Mouse (Mus musculus): Measurements from ENCODE around the gene Dnajb4. TPM values are rescaled to one million over a fixed set of nuclear protein-coding genes. Genes with fewer than 3 reads are reported as not detected.

The Dnajb4 gene
- total and polyA plus RNA-seq, 3 experiments: 10.7 to 14.6 TPM; not detected in 1

DNA sequence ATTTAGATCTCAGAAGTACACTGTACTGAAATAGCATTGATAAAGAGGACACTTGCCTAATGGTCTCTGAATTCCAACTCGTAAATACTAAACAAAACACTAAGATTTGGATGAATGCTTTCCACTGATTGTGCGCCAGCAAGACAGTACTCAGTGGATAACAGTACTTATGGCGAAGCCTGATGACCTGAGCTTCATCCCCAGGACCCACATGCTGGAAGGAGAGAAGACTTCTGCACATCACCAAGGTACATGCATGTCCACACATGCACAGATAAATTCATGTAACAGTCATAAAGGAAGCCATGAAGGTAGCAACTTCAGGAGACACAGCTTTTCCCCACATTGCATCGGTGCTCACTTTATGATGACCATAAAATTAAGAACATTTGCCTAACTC is 31.3 kb downstream of the Dnajb4 start:
- Histone ChIP-seq H3K79me2 (ENCODE audit: control insufficient read depth, insufficient read depth, low read length, poor library complexity) (no peaks in the 10 kb centered on the region), H3K36me3 (ENCODE audit: control insufficient read depth in 1 of 2, insufficient read depth in 2 of 2, low read length in 2 of 2) (no peaks in the 10 kb centered on the region; a peak in 1 of 4 replicates), H3K9ac (ENCODE audit: control insufficient read depth, low read depth, low read length, poor library complexity, severe bottlenecking) (no peak overlapping the region), H3K9me3 (replicated peaks; ENCODE audit: insufficient read depth, low read length) (no peaks in the 10 kb centered on the region), H3K4me3 (ENCODE audit: control insufficient read depth in 1 of 2, insufficient read depth in 1 of 2, low read depth in 2 of 2, low read length in 2 of 2) (no peak overlapping the region), H3K27me3 (ENCODE audit: control insufficient read depth in 1 of 2, insufficient read depth in 2 of 2, low read length in 2 of 2) (no peaks in the 10 kb centered on the region), H3K4me1 (ENCODE audit: control insufficient read depth in 1 of 2, insufficient read depth in 2 of 2, low read length in 2 of 2) (no peaks in the 10 kb centered on the region), H3K27ac (ENCODE audit: control insufficient read depth, low read depth, low read length) (no peak overlapping the region)
- DNase-seq (ENCODE audit: low read depth, low spot score): no peak
- no peak for TF ChIP-seq KAT2A (conservative IDR thresholded peaks at IDR 0.05; ENCODE audit: low read depth, low read length)
- TF ChIP-seq POLR2AphosphoS5 (IDR thresholded peaks at IDR 0.05; ENCODE audit: borderline replicate concordance, low read depth, low read length): no peak
- no peak for TF ChIP-seq MEF2A (IDR thresholded peaks at IDR 0.05; ENCODE audit: extremely low read depth, insufficient replicate concordance, low read depth, low read length, poor library complexity, severe bottlenecking)
- no peak for TF ChIP-seq NRF1 (IDR thresholded peaks at IDR 0.05; ENCODE audit: insufficient read depth, low read depth, low read length, poor library complexity, severe bottlenecking)
- TF ChIP-seq MXI1 (IDR thresholded peaks at IDR 0.05; ENCODE audit: low read depth, low read length): no peak
- no peak for TF ChIP-seq RAD21 (IDR thresholded peaks at IDR 0.05; ENCODE audit: low read depth, low read length)
- TF ChIP-seq MAZ (IDR thresholded peaks at IDR 0.05; ENCODE audit: low read depth, low read length): no peak
- no peak for TF ChIP-seq E2F4 (IDR thresholded peaks at IDR 0.05; ENCODE audit: borderline replicate concordance, low read depth, low read length)
- no peak for TF ChIP-seq ETS1 (IDR thresholded peaks at IDR 0.05; ENCODE audit: low read depth, low read length)
- no peak for TF ChIP-seq ELF1 (IDR thresholded peaks at IDR 0.05; ENCODE audit: low read depth, low read length)
- TF ChIP-seq SIN3A (IDR thresholded peaks at IDR 0.05; ENCODE audit: low read length): no peak
- TF ChIP-seq CHD1 (IDR thresholded peaks at IDR 0.05; ENCODE audit: low read depth, low read length): no peak
- no peak for TF ChIP-seq USF1 (IDR thresholded peaks at IDR 0.05; ENCODE audit: low read depth, low read length)
- no peak for TF ChIP-seq USF2 (IDR thresholded peaks at IDR 0.05; ENCODE audit: borderline replicate concordance in 1 of 2, insufficient read depth in 1 of 2, low read depth in 1 of 2, low read length in 2 of 2)
- no peak for TF ChIP-seq TBP (IDR thresholded peaks at IDR 0.05; ENCODE audit: low read depth, low read length)
- TF ChIP-seq TAL1 (IDR thresholded peaks at IDR 0.05; ENCODE audit: low read length): no peak

DNA sequence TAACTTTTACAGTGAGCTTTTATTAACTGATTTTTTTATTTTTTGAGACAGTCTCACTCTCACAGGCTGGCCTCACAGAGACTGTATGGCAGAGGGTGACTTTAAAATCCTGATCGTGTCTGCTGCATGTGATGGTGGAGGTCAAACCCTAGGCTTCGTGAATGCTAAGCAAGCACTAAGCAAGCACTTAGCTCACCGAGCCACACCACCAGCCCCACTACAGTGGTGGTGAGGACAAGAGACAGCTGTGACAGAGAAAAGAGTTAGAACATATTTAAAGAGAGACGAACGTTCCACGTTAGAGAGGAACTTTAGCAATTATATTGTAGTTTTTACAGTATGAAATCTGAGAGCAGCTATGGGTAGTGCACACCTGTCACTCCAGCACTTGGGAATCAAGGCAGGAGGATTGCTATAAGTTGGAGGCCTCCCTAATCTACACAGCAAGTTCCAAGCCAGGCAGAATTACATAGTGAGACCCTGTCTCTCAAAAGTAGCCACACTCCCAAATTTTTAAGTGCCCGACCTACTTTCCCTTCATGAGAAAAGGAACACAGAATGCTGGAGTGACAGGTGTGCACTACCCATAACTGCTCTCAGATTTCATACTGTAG is 37.7 kb downstream of the Dnajb4 start:
- DNase-seq (ENCODE audit: low read depth, low spot score): no peak
- TF ChIP-seq CHD1 (IDR thresholded peaks at IDR 0.05; ENCODE audit: low read depth, low read length) (no peak), MYC (IDR thresholded peaks at IDR 0.05; ENCODE audit: low read depth, low read length) (no peak), ZMIZ1 (IDR thresholded peaks at IDR 0.05; ENCODE audit: low read depth, low read length) (no peak), SMC3 (IDR thresholded peaks at IDR 0.05; ENCODE audit: low read depth, low read length) (no peak), RAD21 (IDR thresholded peaks at IDR 0.05; ENCODE audit: low read depth, low read length) (no peak), BHLHE40 (IDR thresholded peaks at IDR 0.05; ENCODE audit: borderline replicate concordance, low read depth, low read length) (no peak), E2F4 (IDR thresholded peaks at IDR 0.05; ENCODE audit: borderline replicate concordance, low read depth, low read length) (no peak), UBTF (IDR thresholded peaks at IDR 0.05; ENCODE audit: borderline replicate concordance, insufficient read depth, low read depth, low read length) (no peak), MAZ (IDR thresholded peaks at IDR 0.05; ENCODE audit: low read depth, low read length) (no peak), CHD2 (IDR thresholded peaks at IDR 0.05; ENCODE audit: low read length) (no peak), MAFK (IDR thresholded peaks at IDR 0.05; ENCODE audit: borderline replicate concordance, low read depth, low read length) (no peak), MAX (IDR thresholded peaks at IDR 0.05; ENCODE audit: low read length) (no peak), TBP (IDR thresholded peaks at IDR 0.05; ENCODE audit: low read depth, low read length) (no peak), POLR2AphosphoS2 (IDR thresholded peaks at IDR 0.05; ENCODE audit: low read length) (no peak), GATA1 (IDR thresholded peaks at IDR 0.05; ENCODE audit: low read depth, low read length) (no peak), NELFE (IDR thresholded peaks at IDR 0.05; ENCODE audit: low read depth, low read length) (no peak)
- H3K27ac ChIP-seq (ENCODE audit: control insufficient read depth, low read depth, low read length): no peak overlapping the region
- peaks cover 0 to 11% of the 10 kb centered on the region in 2 experiments; a peak in 2 of 4 replicates for H3K36me3 ChIP-seq (ENCODE audit: control insufficient read depth in 1 of 2, insufficient read depth in 2 of 2, low read length in 2 of 2)
- H3K4me3 ChIP-seq (ENCODE audit: control insufficient read depth in 1 of 2, insufficient read depth in 1 of 2, low read depth in 2 of 2, low read length in 2 of 2): no peak overlapping the region
- H3K27me3 ChIP-seq (ENCODE audit: control insufficient read depth in 1 of 2, insufficient read depth in 2 of 2, low read length in 2 of 2): no peaks in the 10 kb centered on the region
- no peak overlapping the region for H3K9ac ChIP-seq (ENCODE audit: control insufficient read depth, low read depth, low read length, poor library complexity, severe bottlenecking)
- no peaks in the 10 kb centered on the region for H3K79me2 ChIP-seq (ENCODE audit: control insufficient read depth, insufficient read depth, low read length, poor library complexity)
- H3K9me3 ChIP-seq (replicated peaks; ENCODE audit: insufficient read depth, low read length): no peaks in the 10 kb centered on the region
- peaks cover 9 to 11% of the 10 kb centered on the region in 2 experiments for H3K4me1 ChIP-seq (ENCODE audit: control insufficient read depth in 1 of 2, insufficient read depth in 2 of 2, low read length in 2 of 2)
